Mouse (Mus musculus): ENCODE data around the gene Pdzd3.
A peak's percentile ranks its signal among the peaks of the same experiment; 100 is the strongest.

Pdzd3 gene

GRCm38 (mm10) chr9:44250445-44250844 lies 826 bp downstream of the Pdzd3 start:
- DNase-seq (ENCODE audit: low spot score) = no peak

- peak; percentile 68 for DNase-seq (ENCODE audit: low spot score)
These were observed 1.8 kb downstream of the Pdzd3 start for GRCm38 (mm10) chr9:44249181-44250146.

GRCm38 (mm10) chr9:44247907-44248306 lies 3.4 kb downstream of the Pdzd3 start:
- DNase-seq (ENCODE audit: low spot score) = no peak

- DNase-seq (ENCODE audit: low spot score) = no peak
These were observed 7.7 kb downstream of the Pdzd3 start for GRCm38 (mm10) chr9:44243621-44244020.

- DNase-seq (ENCODE audit: low spot score) = no peak
These were observed 9.9 kb downstream of the Pdzd3 start for GRCm38 (mm10) chr9:44241418-44241817.

- DNase-seq (ENCODE audit: low spot score) = no peak
These were observed 10.4 kb downstream of the Pdzd3 start for GRCm38 (mm10) chr9:44240911-44241310.

- DNase-seq (ENCODE audit: low spot score) = no peak
These were observed 10.9 kb downstream of the Pdzd3 start, which contains the start of gene Ccdc153 for GRCm38 (mm10) chr9:44240399-44240798. TSS of gene Ccdc153 (plus strand) at chr9:44240676.

- peak; percentile 87 for DNase-seq (ENCODE audit: low spot score)
These were observed 11.8 kb downstream of the Pdzd3 start for GRCm38 (mm10) chr9:44239447-44239846.

GRCm38 (mm10) chr9:44238501-44239190 lies 12.6 kb downstream of the Pdzd3 start:
- DNase-seq (ENCODE audit: low spot score) = no peak

GRCm38 (mm10) chr9:44237128-44237527 lies 14.1 kb downstream of the Pdzd3 start:
- DNase-seq (ENCODE audit: low spot score) = no peak

GRCm38 (mm10) chr9:44236601-44237000 lies 14.7 kb downstream of the Pdzd3 start:
- DNase-seq (ENCODE audit: low spot score) = no peak

GRCm38 (mm10) chr9:44234479-44235427 lies 16.5 kb downstream of the Pdzd3 start:
- DNase-seq (ENCODE audit: low spot score) = peak; percentile 66

- peak; percentile 100 for DNase-seq (ENCODE audit: low spot score)
These were observed 17.3 kb downstream of the Pdzd3 start, which contains the start of gene Cbl for GRCm38 (mm10) chr9:44233802-44234478. TSS of gene Cbl (minus strand) at chr9:44234049.

- peak; percentile 58 for DNase-seq (ENCODE audit: low spot score)
These were observed 18.1 kb downstream of the Pdzd3 start for GRCm38 (mm10) chr9:44233021-44233801.

- no peak for DNase-seq (ENCODE audit: low spot score)
These were observed 19.7 kb downstream of the Pdzd3 start for GRCm38 (mm10) chr9:44231609-44232008.

- DNase-seq (ENCODE audit: low spot score) = no peak
These were observed 25.3 kb downstream of the Pdzd3 start for GRCm38 (mm10) chr9:44225993-44226392.

GRCm38 (mm10) chr9:44213538-44213937 lies 37.7 kb downstream of the Pdzd3 start:
- no peak for DNase-seq (ENCODE audit: low spot score)

- DNase-seq (ENCODE audit: low spot score) = no peak
These were observed 38.9 kb downstream of the Pdzd3 start for GRCm38 (mm10) chr9:44212406-44212805.

GRCm38 (mm10) chr9:44209416-44209815 lies 41.9 kb downstream of the Pdzd3 start:
- no peak for DNase-seq (ENCODE audit: low spot score)

- no peak for DNase-seq (ENCODE audit: low spot score)
These were observed 43.4 kb downstream of the Pdzd3 start for GRCm38 (mm10) chr9:44207840-44208239.
